Mouse (Mus musculus) myocyte (in vitro differentiated cells): Measurements from ENCODE around the gene Shd.

ENCODE experiments used
- CEBPB ChIP-seq: IDR thresholded peaks from 2 replicates; pipeline ENCODE4 v1.6.1; 2011; ENCODE audit warnings: mild to moderate bottlenecking, moderate library complexity; ENCODE audit not compliant: poor library complexity, insufficient read depth, severe bottlenecking
- MYOG ChIP-seq, 3 experiments: IDR thresholded peaks; one replicate each; pipeline ENCODE4 v1.6.1; 2011; ENCODE audit warnings: control low read depth in 2 of 3, low read depth in 2 of 3, mild to moderate bottlenecking in 2 of 3; ENCODE audit not compliant: insufficient read length in 2 of 3, control insufficient read depth in 1 of 3, insufficient read depth in 1 of 3
- POLR2A ChIP-seq: IDR thresholded peaks from one replicate; pipeline ENCODE4 v1.6.1; 2011; ENCODE audit warnings: low read depth, mild to moderate bottlenecking, control low read depth, moderate library complexity; ENCODE audit not compliant: insufficient read length
- POLR2AphosphoS2 ChIP-seq: IDR thresholded peaks from one replicate; pipeline ENCODE4 v1.6.1; 2011; ENCODE audit warnings: low read depth, control low read depth; ENCODE audit not compliant: insufficient read length
- USF1 ChIP-seq: IDR thresholded peaks from one replicate; pipeline ENCODE4 v1.6.1; 2011; ENCODE audit warnings: low read depth, mild to moderate bottlenecking, control low read depth, moderate library complexity

DNA sequence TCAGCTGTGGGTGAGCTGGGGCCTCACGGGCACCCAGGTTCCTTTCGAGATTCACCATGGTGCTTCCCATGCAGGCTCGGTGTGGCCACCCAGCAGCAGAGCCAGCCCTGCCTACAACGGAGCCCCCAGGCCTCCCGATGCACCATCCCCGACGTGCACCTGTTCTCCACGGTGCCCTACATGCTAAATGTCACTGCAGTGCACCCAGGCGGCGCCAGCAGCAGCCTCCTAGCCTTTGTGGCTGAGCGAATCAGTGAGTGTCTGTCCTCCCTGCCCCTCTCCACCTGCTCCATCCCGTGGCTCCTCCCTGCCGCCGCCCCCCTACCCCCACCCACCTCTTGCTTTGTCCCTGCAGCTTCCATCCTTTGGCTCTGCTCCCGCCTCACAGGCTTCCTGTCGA is 16.0 kb upstream of the Shd start:
- no peak for TF ChIP-seq CEBPB
- no peak for TF ChIP-seq POLR2AphosphoS2
- no peak for TF ChIP-seq USF1
- TF ChIP-seq MYOG (IDR thresholded peaks at IDR 0.05; ENCODE audit: control insufficient read depth in 1 of 3, insufficient read depth in 1 of 3, insufficient read length in 2 of 3, low read depth in 2 of 3) = no peak
- no peak for TF ChIP-seq POLR2A
